Mouse (Mus musculus): ENCODE measurements at regions not wholly inside any gene's neighbourhood (a gene's known extent, or its start where the extent isn't known, plus 50 kb on each side); places are given as distances from the start of the nearest gene placed in this dataset.

DNA sequence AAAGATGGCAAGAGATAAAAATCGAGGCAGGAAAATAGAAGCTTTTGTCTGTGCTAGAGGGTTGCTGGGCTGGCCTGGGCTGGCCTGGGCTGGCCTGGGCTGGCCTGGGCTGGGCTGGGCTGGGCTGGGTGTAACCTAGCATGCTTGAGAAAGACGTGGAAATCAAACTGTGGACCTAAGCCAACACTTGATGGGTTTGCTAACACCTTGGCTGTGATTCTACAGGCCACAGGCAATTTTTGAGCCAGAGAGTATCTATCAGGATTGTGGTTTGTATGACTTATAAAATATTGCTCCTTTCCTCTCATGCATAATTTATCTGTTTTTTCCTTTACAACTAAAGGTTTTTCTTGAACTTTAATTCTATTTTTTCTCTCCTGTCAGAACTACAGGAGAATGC is 417.3 kb upstream of the Ccnh start:
- Histone ChIP-seq H3K9me3 (ENCODE audit: control insufficient read depth, low read length) (no peaks in the 10 kb centered on the region), H3K27ac (ENCODE audit: low read length) (no peak overlapping the region), H3K4me1 (replicated peaks; ENCODE audit: control insufficient read depth, insufficient read depth, low read length) (no peaks in the 10 kb centered on the region), H3K4me3 (ENCODE audit: low read length) (no peak overlapping the region), H3K9ac (ENCODE audit: low read length) (no peak overlapping the region), H3K36me3 (ENCODE audit: control insufficient read depth, insufficient read depth, low read length) (no peaks in the 10 kb centered on the region), H3K4me2 (ENCODE audit: low read depth, low read length) (no peak overlapping the region), H3K27me3 (ENCODE audit: control insufficient read depth, insufficient read depth, low read depth, low read length) (no peaks in the 10 kb centered on the region)
- WGBS: 10% methylated on average over 2 of the region's 2 CpGs
- ATAC-seq (ENCODE audit: low read depth): no peak

DNA sequence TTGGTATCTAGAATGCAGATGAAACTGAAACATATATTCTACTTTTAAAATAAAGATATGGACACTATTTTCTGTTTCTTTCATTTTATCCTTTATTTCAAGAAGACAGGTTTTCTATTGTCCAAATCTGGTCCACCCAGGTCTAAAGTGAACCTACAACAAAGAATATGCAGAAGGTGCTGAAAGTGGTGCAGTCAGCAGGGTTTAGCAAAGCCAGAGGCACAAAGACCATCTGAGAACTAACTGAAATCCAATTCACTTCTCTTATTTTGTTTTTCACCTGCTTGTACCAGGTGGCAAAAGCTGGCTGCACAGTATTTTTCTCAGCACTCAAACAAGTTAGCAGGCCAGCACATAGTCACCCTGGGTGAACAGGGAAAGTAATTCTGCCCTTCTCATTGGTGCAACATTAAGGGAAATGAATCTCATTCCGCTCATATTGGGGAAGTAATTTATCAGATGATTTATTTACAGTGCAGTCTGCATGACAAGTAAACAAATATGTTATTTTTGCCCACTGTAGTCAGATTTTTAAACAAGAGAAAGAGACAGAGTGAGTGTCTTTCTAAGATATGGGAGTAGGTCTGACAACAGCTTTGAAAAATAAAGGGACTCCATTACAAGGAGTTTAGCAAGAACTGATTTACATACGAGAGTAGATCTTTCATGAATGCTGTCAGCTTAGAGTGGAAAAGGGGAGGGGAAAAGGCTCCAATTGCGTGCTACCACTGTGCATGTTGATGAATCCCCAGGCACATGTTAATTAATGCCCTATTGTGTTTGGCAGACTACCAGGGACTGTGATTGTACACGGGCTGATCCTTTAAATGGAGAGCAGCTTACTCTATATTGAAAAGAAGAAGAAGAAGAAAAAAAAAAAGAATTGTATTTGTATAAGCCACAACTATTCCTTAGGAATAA is 405.9 kb upstream of the Ccnh start:
- ATAC-seq (ENCODE audit: low read depth): no peak
- Histone ChIP-seq H3K9me3 (ENCODE audit: control insufficient read depth, low read length) (no peaks in the 10 kb centered on the region), H3K36me3 (ENCODE audit: control insufficient read depth, insufficient read depth, low read length) (no peaks in the 10 kb centered on the region), H3K9ac (ENCODE audit: low read length) (no peak overlapping the region), H3K4me2 (ENCODE audit: low read depth, low read length) (no peak overlapping the region), H3K27ac (ENCODE audit: low read length) (no peak overlapping the region), H3K4me1 (replicated peaks; ENCODE audit: control insufficient read depth, insufficient read depth, low read length) (no peaks in the 10 kb centered on the region), H3K4me3 (ENCODE audit: low read length) (no peak overlapping the region), H3K27me3 (ENCODE audit: control insufficient read depth, insufficient read depth, low read depth, low read length) (no peaks in the 10 kb centered on the region)
- 35% methylated on average over 4 of the region's 4 CpGs for WGBS

DNA sequence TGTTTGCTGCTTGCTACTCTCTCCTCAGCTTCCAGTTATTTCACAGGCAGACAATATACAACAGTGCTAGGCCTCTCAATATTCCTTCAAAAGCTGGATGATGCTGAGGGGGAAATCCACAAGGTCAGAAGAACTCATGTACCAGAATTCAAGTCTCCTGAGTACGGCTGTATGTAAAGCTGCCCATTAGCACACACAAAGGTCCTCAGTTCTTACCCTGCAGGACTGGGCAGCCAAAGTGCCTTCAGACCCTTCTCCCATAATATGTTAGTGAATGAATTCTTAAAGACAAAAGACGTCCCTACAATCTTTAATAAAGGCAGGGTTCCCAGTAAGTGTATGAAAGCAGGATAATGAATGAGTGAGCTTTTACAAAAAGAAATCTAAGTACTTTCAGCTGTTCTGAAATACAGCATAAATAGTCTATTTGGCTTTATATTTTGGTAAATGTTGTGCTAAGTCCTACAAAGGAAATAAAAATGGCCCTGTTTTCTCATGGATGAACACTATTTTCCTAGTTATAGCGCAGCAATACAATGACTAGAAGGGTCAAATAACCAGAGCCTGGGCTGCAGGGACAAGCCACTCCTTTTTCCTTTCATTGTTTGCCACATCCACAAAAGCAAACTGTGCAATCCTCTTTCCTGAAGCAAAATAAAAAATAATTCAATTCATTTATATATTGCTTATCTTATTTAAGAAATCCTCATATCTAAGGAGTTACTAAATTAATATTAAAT is 384.8 kb upstream of the Ccnh start:
- H3K4me1 ChIP-seq (replicated peaks; ENCODE audit: control insufficient read depth, insufficient read depth, low read length): no peaks in the 10 kb centered on the region
- H3K4me2 ChIP-seq (ENCODE audit: low read depth, low read length): no peak overlapping the region
- ATAC-seq (ENCODE audit: low read depth): no peak
- no peaks in the 10 kb centered on the region for H3K27me3 ChIP-seq (ENCODE audit: control insufficient read depth, insufficient read depth, low read depth, low read length)
- WGBS: 63% methylated on average over 3 of the region's 3 CpGs
- no peak overlapping the region for H3K9ac ChIP-seq (ENCODE audit: low read length)
- no peaks in the 10 kb centered on the region for H3K36me3 ChIP-seq (ENCODE audit: control insufficient read depth, insufficient read depth, low read length)
- H3K27ac ChIP-seq (ENCODE audit: low read length): no peak overlapping the region
- no peak overlapping the region for H3K4me3 ChIP-seq (ENCODE audit: low read length)
- no peaks in the 10 kb centered on the region for H3K9me3 ChIP-seq (ENCODE audit: control insufficient read depth, low read length)

DNA sequence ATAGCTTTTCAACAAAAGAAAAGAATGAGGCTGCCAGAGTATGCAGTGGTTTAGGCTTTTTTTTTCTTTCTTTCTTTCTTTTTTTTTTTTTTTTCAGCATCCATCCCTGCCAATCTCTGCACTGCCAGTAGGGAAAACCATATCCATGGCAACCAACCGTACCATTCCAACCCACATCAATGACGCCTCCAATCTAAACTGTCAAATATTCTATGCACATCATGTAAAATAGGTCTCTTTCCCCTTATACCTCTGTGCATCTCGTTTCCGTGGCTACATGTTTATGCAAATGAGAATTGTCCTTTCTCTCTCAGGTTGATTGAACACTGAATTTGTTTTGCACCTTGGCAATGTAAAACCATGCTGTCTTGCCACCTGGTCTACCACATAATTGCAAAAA is 384.0 kb upstream of the Ccnh start:
- Histone ChIP-seq H3K27ac (ENCODE audit: low read length) (no peak overlapping the region), H3K27me3 (ENCODE audit: control insufficient read depth, insufficient read depth, low read depth, low read length) (no peaks in the 10 kb centered on the region), H3K4me2 (ENCODE audit: low read depth, low read length) (no peak overlapping the region), H3K4me1 (replicated peaks; ENCODE audit: control insufficient read depth, insufficient read depth, low read length) (no peaks in the 10 kb centered on the region), H3K9ac (ENCODE audit: low read length) (no peak overlapping the region), H3K9me3 (ENCODE audit: control insufficient read depth, low read length) (no peaks in the 10 kb centered on the region), H3K4me3 (ENCODE audit: low read length) (no peak overlapping the region), H3K36me3 (ENCODE audit: control insufficient read depth, insufficient read depth, low read length) (no peaks in the 10 kb centered on the region)
- no peak for ATAC-seq (ENCODE audit: low read depth)
- 82% methylated on average over 4 of the region's 4 CpGs for WGBS

DNA sequence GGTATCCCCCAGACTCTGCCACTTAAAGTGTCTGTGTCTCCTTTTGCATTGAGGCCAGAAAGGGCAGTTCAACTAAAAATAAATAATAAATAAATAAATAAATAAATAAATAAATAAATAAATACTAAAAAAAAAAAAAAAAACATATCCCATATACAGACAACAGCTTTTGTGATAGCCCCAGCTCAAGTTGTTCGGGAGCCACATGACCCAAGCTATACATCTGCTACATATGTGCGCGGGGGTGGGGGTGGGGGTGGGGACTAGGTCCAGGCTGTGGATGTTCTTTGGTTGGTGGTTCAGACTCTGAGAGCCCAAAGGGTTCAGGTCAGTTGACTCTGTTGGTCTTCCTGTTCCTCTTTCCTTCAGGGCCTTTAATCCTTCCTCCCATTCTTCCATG is 379.6 kb upstream of the Ccnh start:
- Histone ChIP-seq H3K9me3 (ENCODE audit: control insufficient read depth, low read length) (no peaks in the 10 kb centered on the region), H3K36me3 (ENCODE audit: control insufficient read depth, insufficient read depth, low read length) (no peaks in the 10 kb centered on the region), H3K27ac (ENCODE audit: low read length) (no peak overlapping the region), H3K4me2 (ENCODE audit: low read depth, low read length) (no peak overlapping the region), H3K9ac (ENCODE audit: low read length) (no peak overlapping the region), H3K4me1 (replicated peaks; ENCODE audit: control insufficient read depth, insufficient read depth, low read length) (no peaks in the 10 kb centered on the region), H3K4me3 (ENCODE audit: low read length) (no peak overlapping the region), H3K27me3 (ENCODE audit: control insufficient read depth, insufficient read depth, low read depth, low read length) (no peaks in the 10 kb centered on the region)
- no peak for ATAC-seq (ENCODE audit: low read depth)
- WGBS: 92% methylated on average over 3 of the region's 3 CpGs
